Mouse (Mus musculus) kidney, adult 9 months (tissue): ENCODE results near the gene Klhl30.

Experiments used
- DNase-seq: peaks from one replicate; pipeline ENCODE4 v3.0.0; 2022

The Klhl30 gene

GRCm38 (mm10) chr1:91365816-91366214, 15.0 kb downstream of the Klhl30 start:
- DNase-seq, result no peak

- DNase-seq, result peak; percentile 61
These were observed 15.6 kb downstream of the Klhl30 start, which contains the start of gene Erfe for GRCm38 (mm10) chr1:91366215-91367108. Gene Erfe, plus strand, starts transcription at chr1:91366430.

- DNase-seq, result no peak
These were observed 16.5 kb downstream of the Klhl30 start for GRCm38 (mm10) chr1:91367295-91367694.

- DNase-seq, result no peak
These were observed 18.6 kb downstream of the Klhl30 start for GRCm38 (mm10) chr1:91369408-91369807.

- no peak for DNase-seq
These were observed 19.2 kb downstream of the Klhl30 start for GRCm38 (mm10) chr1:91370055-91370454.

- no peak for DNase-seq
These were observed 22.6 kb downstream of the Klhl30 start for GRCm38 (mm10) chr1:91373414-91373835.

- peak; percentile 83 for DNase-seq
These were observed 29.8 kb downstream of the Klhl30 start for GRCm38 (mm10) chr1:91380453-91381090.

- DNase-seq, result peak; percentile 59
These were observed 30.3 kb downstream of the Klhl30 start for GRCm38 (mm10) chr1:91381091-91381471.

- no peak for DNase-seq
These were observed 39.6 kb downstream of the Klhl30 start for GRCm38 (mm10) chr1:91390369-91390768.

- no peak for DNase-seq
These were observed 47.1 kb downstream of the Klhl30 start for GRCm38 (mm10) chr1:91397927-91398259.

- peak; percentile 87 for DNase-seq
These were observed 47.6 kb downstream of the Klhl30 start, which contains the start of gene Ilkap for GRCm38 (mm10) chr1:91398260-91399062. Gene Ilkap, minus strand, starts transcription at chr1:91398815.

GRCm38 (mm10) chr1:91404976-91405375, 54.2 kb downstream of the Klhl30 start:
- DNase-seq, result no peak

GRCm38 (mm10) chr1:91405406-91406169, 54.8 kb downstream of the Klhl30 start:
- DNase-seq, result no peak

- DNase-seq, result no peak
These were observed 57.0 kb downstream of the Klhl30 start for GRCm38 (mm10) chr1:91407819-91408218.

- DNase-seq, result no peak
These were observed 60.9 kb downstream of the Klhl30 start for GRCm38 (mm10) chr1:91411631-91412285.
